Mouse (Mus musculus) heart, embryonic 15.5 days (tissue): ENCODE data around the gene Uba5. TPM values are rescaled to one million over a fixed set of nuclear protein-coding genes. Genes with fewer than 3 reads are reported as not detected.

Experiments used
- ATAC-seq: fragments of 200-750 bp; cut with Nextera tagmentation; replicated peaks from 2 replicates; pipeline ENCODE4 v1.8.0; 2017; ENCODE audit warnings: low read depth, moderate TSS enrichment; ENCODE audit not compliant: insufficient number of reproducible peaks, insufficient read depth, low FRiP score
- H3K27ac ChIP-seq: fragments of 300-500 bp; sonication (generic); 2 replicates; pipeline ENCODE4 v1.5.1; 2015; ENCODE audit warnings: mild to moderate bottlenecking, inconsistent platforms
- H3K27me3 ChIP-seq: fragments of 300-500 bp; sonication (generic); 2 replicates; pipeline ENCODE4 v1.6.1; 2015; ENCODE audit warnings: inconsistent platforms
- H3K36me3 ChIP-seq: fragments of 300-500 bp; sonication (generic); 2 replicates; pipeline ENCODE4 v1.6.1; 2015; ENCODE audit warnings: mild to moderate bottlenecking, inconsistent platforms
- H3K4me1 ChIP-seq: fragments of 300-500 bp; sonication (generic); replicated peaks from 2 replicates; pipeline ENCODE4 v1.6.1; 2015; ENCODE audit warnings: inconsistent platforms
- H3K4me2 ChIP-seq: fragments of 300-500 bp; sonication (generic); 2 replicates; pipeline ENCODE4 v1.6.1; 2015; ENCODE audit warnings: inconsistent platforms, mild to moderate bottlenecking, moderate library complexity
- H3K4me3 ChIP-seq: fragments of 300-500 bp; sonication (generic); 2 replicates; pipeline ENCODE4 v1.5.1; 2015; ENCODE audit warnings: mild to moderate bottlenecking, inconsistent platforms
- H3K9ac ChIP-seq: fragments of 300-500 bp; sonication (generic); 2 replicates; pipeline ENCODE4 v1.6.1; 2015; ENCODE audit warnings: mild to moderate bottlenecking, inconsistent platforms
- H3K9me3 ChIP-seq: fragments of 300-500 bp; sonication (generic); replicated peaks from 2 replicates; pipeline ENCODE4 v1.6.1; 2016; ENCODE audit warnings: inconsistent platforms
- WGBS: fragments of 180-500 bp; shearing (Covaris S2); methylation state at CpG from one replicate; pipeline ENCODE4 v1.1.7; 2015; ENCODE audit warnings: mixed read lengths; 5-methylcytosine and 5-hydroxymethylcytosine counted together
- polyA plus RNA-seq: library from polyadenylated mRNA; unstranded; fragments of >200 nt; fragmentation: Nextera tagmentation; extraction: Ambion mirVana; gene quantifications from 2 replicates; pipeline ENCODE4 v1.2.1, GENCODE M21; 2015

Gene Uba5
- polyA plus RNA-seq, 1 experiment from 2014 or later: 31.3 TPM

GRCm38 (mm10) chr9:104027186-104027585 lies 35.7 kb downstream of the Uba5 start:
- H3K4me3 ChIP-seq: no peak overlapping the region
- H3K27me3 ChIP-seq: no peaks in the 10 kb centered on the region
- H3K9ac ChIP-seq: no peak overlapping the region
- H3K27ac ChIP-seq: no peak overlapping the region
- no peak for ATAC-seq
- no peaks in the 10 kb centered on the region for H3K9me3 ChIP-seq
- H3K4me1 ChIP-seq: no peaks in the 10 kb centered on the region
- WGBS: 95% methylated on average over 8 of the region's 8 CpGs
- H3K36me3 ChIP-seq: peaks cover 36% of the 10 kb centered on the region
- H3K4me2 ChIP-seq: no peak overlapping the region

GRCm38 (mm10) chr9:104021026-104021425 lies 41.9 kb downstream of the Uba5 start:
- Histone ChIP-seq H3K4me3 (no peak overlapping the region), H3K27me3 (no peaks in the 10 kb centered on the region), H3K4me1 (no peaks in the 10 kb centered on the region), H3K27ac (no peak overlapping the region), H3K36me3 (peaks cover 60% of the 10 kb centered on the region), H3K9me3 (no peaks in the 10 kb centered on the region), H3K9ac (no peak overlapping the region), H3K4me2 (no peak overlapping the region)
- WGBS: 88% methylated on average over 10 of the region's 10 CpGs
- no peak for ATAC-seq

GRCm38 (mm10) chr9:104014526-104014925 lies 48.4 kb downstream of the Uba5 start:
- no peak overlapping the region for H3K27ac ChIP-seq
- no peak overlapping the region for H3K4me3 ChIP-seq
- no peaks in the 10 kb centered on the region for H3K4me1 ChIP-seq
- no peaks in the 10 kb centered on the region for H3K9me3 ChIP-seq
- no peak for ATAC-seq
- no peak overlapping the region for H3K9ac ChIP-seq
- no peak overlapping the region for H3K4me2 ChIP-seq
- 62% methylated on average over 1 of the region's 1 CpGs for WGBS
- H3K36me3 ChIP-seq: peaks cover 62% of the 10 kb centered on the region
- H3K27me3 ChIP-seq: no peaks in the 10 kb centered on the region

- peak; percentile 40 for ATAC-seq
- Histone ChIP-seq H3K4me1 (peaks cover 24% of the 10 kb centered on the region), H3K4me3 (peak overlapping the region; percentile 84), H3K27ac (peak overlapping the region; percentile 89), H3K4me2 (peak overlapping the region; percentile 86), H3K9me3 (no peaks in the 10 kb centered on the region), H3K36me3 (peaks cover 8% of the 10 kb centered on the region; the same call in 1 of the 2 replicates), H3K27me3 (no peaks in the 10 kb centered on the region), H3K9ac (peak overlapping the region; percentile 74)
- under 1% methylated on average over 37 of the region's 37 CpGs for WGBS
Measured at GRCm38 (mm10) chr9:104002913-104003330, 60.0 kb downstream of the Uba5 start.

- ATAC-seq: peak; percentile 98
- WGBS: under 1% methylated on average over 55 of the region's 55 CpGs
Measured at GRCm38 (mm10) chr9:104001921-104002859, 60.7 kb downstream of the Uba5 start, which contains the start of gene Nphp3. Gene Nphp3, plus strand, starts transcription at chr9:104002544.

GRCm38 (mm10) chr9:104000601-104001000 lies 62.3 kb downstream of the Uba5 start:
- no peaks in the 10 kb centered on the region for H3K36me3 ChIP-seq
- 21% methylated on average over 3 of the region's 3 CpGs for WGBS
- no peak overlapping the region for H3K4me3 ChIP-seq
- no peak overlapping the region for H3K4me2 ChIP-seq
- no peak overlapping the region for H3K9ac ChIP-seq
- H3K4me1 ChIP-seq: peaks cover 24% of the 10 kb centered on the region
- no peaks in the 10 kb centered on the region for H3K9me3 ChIP-seq
- H3K27me3 ChIP-seq: no peaks in the 10 kb centered on the region
- no peak for ATAC-seq
- 0 out of 2 replicates have a peak overlapping the region, but pooled peaks have one; percentile 89 for H3K27ac ChIP-seq

More at GRCm38 (mm10) chr9:104001921-104002859, 60.7 kb downstream of the Uba5 start, which contains the start of gene Nphp3:
- Histone ChIP-seq H3K36me3 (peaks cover 8% of the 10 kb centered on the region; the same call in 1 of the 2 replicates), H3K27me3 (no peaks in the 10 kb centered on the region), H3K4me2 (peak within 1 kb of the TSS; percentile 86), H3K9ac (peak within 1 kb of the TSS; percentile 74), H3K27ac (peak within 1 kb of the TSS; percentile 89), H3K4me1 (peaks cover 24% of the 10 kb centered on the region), H3K4me3 (peak within 1 kb of the TSS; percentile 84), H3K9me3 (no peaks in the 10 kb centered on the region)

Other genes with a start within 250 kb of the Uba5 start
- gene Nphp3, start 60.6 kb downstream of the Uba5 start, polyA plus RNA-seq: 2.9 and 4.2 TPM in 2 replicates
- not detected in 2 replicates for gene Gm28305, start 22.5 kb downstream of the Uba5 start, polyA plus RNA-seq
- 10.3 and 11.9 TPM in 2 replicates for gene Acad11, start 243 bp upstream of the Uba5 start, polyA plus RNA-seq
- 5.5 and 7.8 TPM in 2 replicates for gene Ackr4, start 63.8 kb upstream of the Uba5 start, polyA plus RNA-seq
- 14.8 and 17.0 TPM in 2 replicates for gene Dnajc13, start 199.8 kb upstream of the Uba5 start, polyA plus RNA-seq